Mouse (Mus musculus): ENCODE results near the gene Hyal2. TPM values are rescaled to one million over a fixed set of nuclear protein-coding genes. Genes with fewer than 3 reads are reported as not detected.
"Not testable (repeated sequence)": the region's sequence is repeated elsewhere in the genome, so short reads cannot be mapped to it uniquely, and the experiment has no call there.

Gene Hyal2
- polyA plus RNA-seq, 1 experiment from 2014 or later, result 88.8 TPM

DNA sequence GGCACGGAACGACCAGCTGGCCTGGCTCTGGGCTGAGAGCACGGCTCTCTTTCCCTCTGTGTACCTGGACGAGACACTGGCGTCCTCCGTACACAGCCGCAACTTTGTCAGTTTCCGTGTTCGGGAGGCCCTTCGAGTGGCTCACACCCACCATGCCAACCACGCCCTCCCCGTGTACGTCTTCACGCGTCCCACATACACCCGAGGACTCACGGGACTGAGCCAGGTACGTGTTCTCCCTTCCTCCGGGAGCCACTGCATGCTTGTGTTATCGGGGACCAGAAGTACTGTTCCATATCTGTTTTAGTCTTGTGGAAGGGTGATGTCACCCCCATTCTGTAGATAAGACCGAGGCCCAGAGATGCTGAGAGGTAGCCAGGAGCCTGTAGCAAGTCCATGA, 3.1 kb downstream of the Hyal2 start:
- Histone ChIP-seq H3K9ac (ENCODE audit: low read depth, low read length) (no peak overlapping the region), H3K9me3 (replicated peaks; ENCODE audit: low read length) (no peaks in the 10 kb centered on the region), H3K4me3 (replicated peaks; ENCODE audit: low read depth, low read length) (peak overlapping the region; percentile 74; the same call in 1 of the 2 replicates), H3K27ac (no peak overlapping the region), H3K27me3 (ENCODE audit: insufficient read depth, low read length) (no peaks in the 10 kb centered on the region), H3K36me3 (ENCODE audit: insufficient read depth, low read length) (peaks cover 25% of the 10 kb centered on the region), H3K4me2 (ENCODE audit: low read length) (peak overlapping the region; percentile 78), H3K4me1 (replicated peaks; ENCODE audit: insufficient read depth, low read length) (peaks cover 29% of the 10 kb centered on the region)
- TF ChIP-seq CTCF (IDR thresholded peaks at IDR 0.05; ENCODE audit: low read depth), result no peak
- DNase-seq (ENCODE audit: low spot score) (no peak), ATAC-seq (replicated peaks; ENCODE audit: low FRiP score, low read depth) (no peak)
- 84% methylated on average over 21 of the region's 21 CpGs for WGBS

DNA sequence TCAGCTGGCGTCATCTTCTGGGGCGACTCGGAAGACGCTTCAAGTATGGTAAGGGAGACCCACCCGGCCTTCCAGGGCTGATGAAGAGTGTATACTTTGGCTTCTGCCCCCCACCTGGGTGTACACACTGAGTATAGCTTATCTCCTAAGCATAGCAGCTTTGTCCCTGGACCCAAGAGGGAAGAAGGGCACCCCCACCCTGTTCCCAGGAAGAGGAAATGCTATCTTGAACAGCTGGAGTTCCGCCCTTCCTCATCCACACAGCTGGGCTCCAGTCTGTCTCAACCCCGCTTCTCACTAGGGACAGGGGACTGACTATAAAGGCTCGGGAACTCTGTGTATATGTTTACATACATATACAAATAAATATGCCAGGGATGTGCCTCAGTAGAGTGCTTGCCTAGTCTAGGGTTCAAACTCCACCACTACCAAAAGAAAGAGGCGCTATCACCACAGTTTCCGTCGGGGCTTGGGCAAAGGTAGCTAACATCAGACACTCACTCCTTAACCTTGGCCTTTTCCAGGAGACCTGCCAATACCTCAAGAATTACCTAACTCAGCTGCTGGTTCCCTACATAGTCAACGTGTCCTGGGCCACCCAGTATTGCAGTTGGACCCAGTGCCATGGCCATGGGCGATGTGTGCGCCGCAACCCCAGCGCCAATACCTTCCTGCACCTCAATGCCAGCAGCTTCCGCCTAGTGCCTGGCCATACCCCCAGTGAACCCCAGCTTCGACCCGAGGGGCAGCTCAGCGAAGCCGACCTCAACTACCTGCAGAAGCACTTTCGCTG, 4.0 kb downstream of the Hyal2 start:
- H3K9ac ChIP-seq (ENCODE audit: low read depth, low read length), result no peak overlapping the region
- 0 out of 2 replicates have a peak overlapping the region, but pooled peaks have one; percentile 78 for H3K4me2 ChIP-seq (ENCODE audit: low read length)
- H3K27ac ChIP-seq, result no peak overlapping the region
- ATAC-seq (replicated peaks; ENCODE audit: low FRiP score, low read depth), result no peak
- 90% methylated on average over 22 of the region's 22 CpGs for WGBS
- H3K27me3 ChIP-seq (ENCODE audit: insufficient read depth, low read length), result no peaks in the 10 kb centered on the region
- H3K36me3 ChIP-seq (ENCODE audit: insufficient read depth, low read length), result peaks cover 25% of the 10 kb centered on the region
- H3K9me3 ChIP-seq (replicated peaks; ENCODE audit: low read length), result no peaks in the 10 kb centered on the region
- no peak for TF ChIP-seq CTCF (IDR thresholded peaks at IDR 0.05; ENCODE audit: low read depth)
- peaks cover 28% of the 10 kb centered on the region for H3K4me1 ChIP-seq (replicated peaks; ENCODE audit: insufficient read depth, low read length)
- H3K4me3 ChIP-seq (replicated peaks; ENCODE audit: low read depth, low read length), result no peak overlapping the region
- DNase-seq (ENCODE audit: low spot score), result no peak

- DNase-seq (ENCODE audit: low spot score) (no peak), ATAC-seq (replicated peaks; ENCODE audit: low FRiP score, low read depth) (no peak)
- peaks cover 25% of the 10 kb centered on the region for H3K36me3 ChIP-seq (ENCODE audit: insufficient read depth, low read length)
- 91% methylated on average over 2 of the region's 2 CpGs for WGBS
- H3K4me3 ChIP-seq (replicated peaks; ENCODE audit: low read depth, low read length), result no peak overlapping the region
- no peaks in the 10 kb centered on the region for H3K9me3 ChIP-seq (replicated peaks; ENCODE audit: low read length)
- H3K27me3 ChIP-seq (ENCODE audit: insufficient read depth, low read length), result no peaks in the 10 kb centered on the region
- no peak overlapping the region for H3K4me2 ChIP-seq (ENCODE audit: low read length)
- no peak overlapping the region for H3K27ac ChIP-seq
- no peak overlapping the region for H3K9ac ChIP-seq (ENCODE audit: low read depth, low read length)
- no peak for TF ChIP-seq CTCF (IDR thresholded peaks at IDR 0.05; ENCODE audit: low read depth)
- H3K4me1 ChIP-seq (replicated peaks; ENCODE audit: insufficient read depth, low read length), result peaks cover 30% of the 10 kb centered on the region
These were observed 4.5 kb downstream of the Hyal2 start for GRCm38 (mm10) chr9:107572327-107572662.

DNA sequence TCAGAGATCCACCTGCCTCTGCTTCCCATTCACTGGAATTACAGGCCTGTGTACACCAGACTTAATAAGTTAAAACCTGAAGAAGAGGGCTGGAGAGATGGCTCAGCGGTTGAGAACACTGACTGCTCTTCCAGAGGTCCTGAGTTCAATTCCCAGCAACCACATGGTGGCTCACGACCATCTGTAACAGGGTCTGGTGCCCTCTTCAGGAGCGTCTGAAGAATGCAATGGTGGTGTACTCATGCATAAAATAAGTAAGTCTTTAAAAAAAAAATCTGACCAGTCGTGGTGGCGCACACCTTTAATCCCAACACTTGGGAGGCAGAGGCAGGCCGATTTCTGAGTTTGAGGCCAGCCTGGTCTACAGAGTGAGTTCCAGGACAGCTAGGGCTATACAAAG, 6.0 kb downstream of the Hyal2 start:
- H3K27me3 ChIP-seq (ENCODE audit: insufficient read depth, low read length); ATAC-seq (replicated peaks; ENCODE audit: low FRiP score, low read depth); H3K4me3 ChIP-seq (replicated peaks; ENCODE audit: low read depth, low read length); H3K4me2 ChIP-seq (ENCODE audit: low read length); H3K9ac ChIP-seq (ENCODE audit: low read depth, low read length); H3K27ac ChIP-seq; H3K9me3 ChIP-seq (replicated peaks; ENCODE audit: low read length); DNase-seq (ENCODE audit: low spot score): not testable (repeated sequence)
- Histone ChIP-seq H3K36me3 (ENCODE audit: insufficient read depth, low read length) (peaks cover 25% of the 10 kb centered on the region), H3K4me1 (replicated peaks; ENCODE audit: insufficient read depth, low read length) (peaks cover 31% of the 10 kb centered on the region)
- TF ChIP-seq CTCF (IDR thresholded peaks at IDR 0.05; ENCODE audit: low read depth), result peak; percentile 27; the same call in 1 of the 2 replicates
- WGBS, result 85% methylated on average over 6 of the region's 6 CpGs

- Histone ChIP-seq H3K4me3 (replicated peaks; ENCODE audit: low read depth, low read length) (no peak overlapping the region), H3K4me2 (ENCODE audit: low read length) (no peak overlapping the region), H3K27me3 (ENCODE audit: insufficient read depth, low read length) (no peaks in the 10 kb centered on the region), H3K9ac (ENCODE audit: low read depth, low read length) (no peak overlapping the region), H3K4me1 (replicated peaks; ENCODE audit: insufficient read depth, low read length) (peaks cover 24% of the 10 kb centered on the region), H3K9me3 (replicated peaks; ENCODE audit: low read length) (no peaks in the 10 kb centered on the region), H3K36me3 (ENCODE audit: insufficient read depth, low read length) (peaks cover 25% of the 10 kb centered on the region), H3K27ac (peak overlapping the region; percentile 70)
- ATAC-seq (replicated peaks; ENCODE audit: low FRiP score, low read depth), result no peak
- WGBS, result 77% methylated on average over 14 of the region's 14 CpGs
- no peak for TF ChIP-seq CTCF (IDR thresholded peaks at IDR 0.05; ENCODE audit: low read depth)
- DNase-seq (ENCODE audit: low spot score), result no peak
These were observed 8.0 kb downstream of the Hyal2 start for GRCm38 (mm10) chr9:107575579-107576356.

DNA sequence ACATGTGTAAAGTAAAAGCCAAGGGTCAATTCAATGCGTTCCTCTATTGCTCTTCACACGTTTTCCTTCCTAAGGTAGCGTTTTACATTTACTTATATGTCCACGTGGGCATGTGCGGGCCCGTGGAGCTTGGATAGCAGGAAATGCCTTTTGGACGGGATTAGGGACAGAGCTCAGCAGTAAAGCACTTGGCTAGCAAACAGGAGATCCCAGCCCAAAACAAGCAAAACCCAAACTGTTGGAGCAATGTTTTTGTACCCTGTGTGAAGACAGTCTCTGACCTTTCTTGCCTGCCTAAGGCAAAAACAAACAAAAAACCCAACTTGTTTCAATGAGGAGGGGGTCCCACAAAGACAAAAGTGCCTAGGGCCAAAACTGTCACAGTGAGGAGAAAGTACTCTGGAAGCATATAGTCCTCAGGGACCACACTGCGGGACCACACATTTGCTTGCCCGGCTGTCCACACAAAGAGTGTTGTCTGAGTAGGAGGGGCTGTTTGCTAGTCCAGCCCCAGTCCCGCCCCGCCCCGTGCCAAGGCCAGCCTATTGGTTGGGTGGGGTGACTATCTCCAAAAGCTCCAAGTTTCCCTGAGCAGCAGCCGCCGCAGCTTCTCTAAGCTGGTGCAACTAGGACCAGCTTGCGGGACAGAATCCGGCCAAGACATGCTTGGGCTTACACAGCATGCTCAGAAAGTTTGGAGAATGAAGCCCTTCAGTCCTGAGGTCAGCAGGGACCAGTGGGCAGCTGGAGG, 8.8 kb downstream of the Hyal2 start, which contains the start of gene Hyal1:
Gene Hyal1, plus strand, starts transcription at position 571 of the 751 bp plus-strand sequence.
- Histone ChIP-seq H3K4me1 (replicated peaks; ENCODE audit: insufficient read depth, low read length) (peaks cover 17% of the 10 kb centered on the region), H3K4me2 (ENCODE audit: low read length) (peak within 1 kb of the TSS; percentile 54), H3K4me3 (replicated peaks; ENCODE audit: low read depth, low read length) (peak within 1 kb of the TSS; percentile 27), H3K27ac (peak within 1 kb of the TSS; percentile 70), H3K9me3 (replicated peaks; ENCODE audit: low read length) (no peaks in the 10 kb centered on the region), H3K36me3 (ENCODE audit: insufficient read depth, low read length) (peaks cover 24% of the 10 kb centered on the region), H3K27me3 (ENCODE audit: insufficient read depth, low read length) (no peaks in the 10 kb centered on the region), H3K9ac (ENCODE audit: low read depth, low read length) (peak within 1 kb of the TSS; percentile 40)
- peak; percentile 67 for ATAC-seq (replicated peaks; ENCODE audit: low FRiP score, low read depth)
- no peak for TF ChIP-seq CTCF (IDR thresholded peaks at IDR 0.05; ENCODE audit: low read depth)
- DNase-seq (ENCODE audit: low spot score), result peak; percentile 94
- WGBS, result 14% methylated on average over 16 of the region's 16 CpGs
